Mouse (Mus musculus): ENCODE data around the gene Ambp. TPM values are rescaled to one million over a fixed set of nuclear protein-coding genes. Genes with fewer than 3 reads are reported as not detected.

Gene Ambp
- 1.5 and 3.9 TPM in 2 replicates for polyA plus RNA-seq (2012; rRNA removed)

GRCm38 (mm10) chr4:63154699-63155098 lies at the start of gene Ambp:
TSS of gene Ambp (minus strand) at chr4:63154799.

DNA sequence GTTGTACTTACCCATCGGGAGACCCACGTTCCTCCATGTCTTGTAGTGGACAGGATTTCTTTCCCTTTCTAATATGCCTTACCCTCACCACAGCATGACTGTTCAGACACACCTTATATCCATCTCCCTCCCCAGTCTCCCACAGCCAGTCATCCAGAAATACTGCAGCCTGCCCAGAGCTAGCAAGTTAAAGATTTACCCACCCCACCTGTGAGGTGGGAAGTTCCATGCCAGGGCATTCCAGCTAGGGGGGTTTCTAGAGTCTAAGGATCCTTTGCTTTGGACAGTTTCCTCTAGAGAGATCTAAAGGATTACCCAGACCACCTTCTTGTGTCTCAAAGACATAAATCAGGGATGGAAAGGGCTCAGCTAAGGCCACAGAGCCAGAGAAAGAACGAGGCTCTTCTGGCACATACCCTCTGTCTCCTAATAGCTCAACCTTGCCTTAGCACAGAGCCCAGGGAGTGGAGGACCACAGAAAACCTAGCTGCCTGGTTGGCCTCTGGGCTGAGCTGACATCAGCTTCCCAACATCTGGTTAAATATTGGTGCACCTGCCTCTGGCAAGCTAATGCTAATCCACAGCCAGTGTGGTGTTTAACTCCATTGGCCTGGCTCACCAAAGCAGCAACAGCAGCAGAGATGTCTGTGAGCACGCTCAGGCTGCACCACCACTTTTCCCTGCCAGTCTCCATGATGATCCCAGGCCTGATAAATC lies 17.5 kb upstream of the Ambp start, which contains the start of gene Kif12:
Kif12 (minus strand) TSS at position 163 of the 717 bp plus-strand sequence.

Other genes starting within 250 kb of the Ambp start
- 12.0 and 15.8 TPM in 2 replicates for gene Zfp618, start 189.2 kb downstream of the Ambp start, polyA plus RNA-seq (2012; rRNA removed)
- gene Kif12, start 17.3 kb upstream of the Ambp start, polyA plus RNA-seq (2012; rRNA removed) = 29.8 and 31.3 TPM in 2 replicates
- 15.0 TPM in 2 replicates for gene Col27a1, start 59.2 kb upstream of the Ambp start, polyA plus RNA-seq (2012; rRNA removed)
- gene Orm1, start 189.8 kb upstream of the Ambp start, polyA plus RNA-seq (2012; rRNA removed) = 0.59 and 0.64 TPM in 2 replicates
- not detected in 2 replicates for gene Orm3, start 201.4 kb upstream of the Ambp start, polyA plus RNA-seq (2012; rRNA removed)
- gene Orm2, start 207.7 kb upstream of the Ambp start, polyA plus RNA-seq (2012; rRNA removed) = not detected in 2 replicates
- gene Akna, start 248.6 kb upstream of the Ambp start, polyA plus RNA-seq (2012; rRNA removed) = 5.4 and 7.6 TPM in 2 replicates

All from colon, adult 2 months (tissue).